Mouse (Mus musculus) cerebellum, adult 2 months (tissue): Measurements from ENCODE around the gene Sds.

Experiments
- CTCF ChIP-seq: fragments of 200-500 bp; IDR thresholded peaks from 2 replicates; pipeline ENCODE4 v1.5.1; 2011; ENCODE audit warnings: low read depth, mild to moderate bottlenecking, control low read depth, low read length, moderate library complexity, borderline replicate concordance; ENCODE audit not compliant: insufficient read depth
- POLR2A ChIP-seq: fragments of 200-500 bp; IDR thresholded peaks from 2 replicates; pipeline ENCODE4 v1.6.1; 2011; ENCODE audit warnings: low read length, control low read depth, borderline replicate concordance; ENCODE audit not compliant: insufficient read depth

DNA sequence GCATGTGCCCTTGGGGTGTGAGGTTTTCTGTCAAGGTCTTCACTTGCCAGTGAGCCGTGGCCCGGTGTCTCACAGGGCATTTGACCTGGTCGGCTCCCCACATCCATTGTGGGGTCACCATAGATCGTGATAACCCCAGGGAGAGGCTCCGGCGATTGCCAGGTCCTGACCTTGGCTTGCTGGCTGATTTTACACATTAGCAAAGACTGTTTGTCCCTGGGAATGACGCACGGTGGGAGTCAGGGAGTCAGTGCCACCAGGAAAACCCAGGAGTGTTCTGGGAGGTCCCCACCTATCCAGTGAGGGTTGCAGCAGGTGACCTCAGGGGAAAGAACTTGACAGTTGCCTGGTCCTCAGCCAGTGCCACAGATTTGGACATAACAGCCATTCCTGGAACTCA, 3.6 kb upstream of the Sds start, which contains the start of gene Sdsl:
- TF ChIP-seq POLR2A = no peak
- TF ChIP-seq CTCF = no peak
